Mouse (Mus musculus) retina, embryonic 14.5 days (tissue): Measurements from ENCODE around the gene Cox6b2.
"Not testable (repeated sequence)": the region's sequence is repeated elsewhere in the genome, so short reads cannot be mapped to it uniquely, and the experiment has no call there.

Experiments used
- DNase-seq: peaks from one replicate; pipeline ENCODE4 v3.0.0-alpha.2; 2015; ENCODE audit warnings: low spot score

Cox6b2 gene

DNA sequence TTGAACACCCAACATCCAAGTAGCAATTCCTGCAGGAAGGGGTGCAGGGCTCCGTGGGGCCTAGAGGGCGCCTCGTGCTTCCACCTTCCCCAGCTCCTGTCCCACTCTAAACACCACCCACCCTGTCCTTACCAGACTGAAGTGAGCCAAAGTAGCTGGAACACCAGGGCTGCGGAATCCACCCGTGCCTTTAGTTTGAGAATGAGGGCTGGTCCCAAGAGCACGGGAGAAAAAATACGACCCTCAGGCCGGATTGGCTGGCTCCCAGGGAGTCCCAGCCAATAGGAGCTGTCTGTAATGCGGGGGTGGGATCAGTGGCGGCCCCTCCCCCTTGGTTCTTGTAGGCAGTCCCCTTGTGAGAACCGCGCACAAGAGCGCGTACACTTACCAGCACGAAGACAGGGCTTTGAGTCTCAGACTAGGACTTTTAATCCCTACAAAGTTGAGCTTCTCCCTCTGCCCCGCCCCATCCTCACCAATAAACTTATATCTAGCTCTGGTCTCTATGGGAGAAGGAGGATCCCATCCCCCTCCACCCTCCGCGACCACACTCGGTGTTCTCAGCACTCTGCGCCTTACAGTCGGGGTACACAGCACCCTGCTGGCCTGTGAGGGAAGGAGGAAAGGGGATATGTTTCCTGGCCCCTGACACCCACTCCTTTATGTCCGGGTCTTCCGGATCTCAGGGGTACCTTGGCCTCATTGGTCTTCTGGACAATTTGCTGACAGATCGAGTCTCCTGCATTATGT, at the start of gene Cox6b2:
TSS of gene Cox6b2 (minus strand) at position 274 of the 750 bp plus-strand sequence.
- DNase-seq, result peak; percentile 90

DNA sequence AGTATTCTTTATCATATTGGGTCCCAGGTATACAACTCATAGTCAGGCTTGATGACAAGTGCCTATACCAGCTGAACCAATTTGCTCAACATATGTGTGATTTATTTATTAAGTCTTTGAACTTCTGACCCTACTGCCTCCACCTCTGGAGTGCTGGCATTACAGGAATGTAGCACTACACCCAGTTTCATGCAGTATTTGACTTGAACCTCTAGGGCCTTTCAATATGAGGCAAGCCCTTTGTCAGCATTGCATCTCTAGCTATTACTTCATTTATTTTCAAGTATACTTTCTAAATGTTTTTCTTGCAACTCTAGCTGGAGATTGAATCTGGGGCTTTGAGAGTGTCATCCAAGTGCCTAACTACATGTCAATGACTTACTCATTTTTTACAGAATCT, 49.4 kb upstream of the Cox6b2 start:
- no peak for DNase-seq

DNA sequence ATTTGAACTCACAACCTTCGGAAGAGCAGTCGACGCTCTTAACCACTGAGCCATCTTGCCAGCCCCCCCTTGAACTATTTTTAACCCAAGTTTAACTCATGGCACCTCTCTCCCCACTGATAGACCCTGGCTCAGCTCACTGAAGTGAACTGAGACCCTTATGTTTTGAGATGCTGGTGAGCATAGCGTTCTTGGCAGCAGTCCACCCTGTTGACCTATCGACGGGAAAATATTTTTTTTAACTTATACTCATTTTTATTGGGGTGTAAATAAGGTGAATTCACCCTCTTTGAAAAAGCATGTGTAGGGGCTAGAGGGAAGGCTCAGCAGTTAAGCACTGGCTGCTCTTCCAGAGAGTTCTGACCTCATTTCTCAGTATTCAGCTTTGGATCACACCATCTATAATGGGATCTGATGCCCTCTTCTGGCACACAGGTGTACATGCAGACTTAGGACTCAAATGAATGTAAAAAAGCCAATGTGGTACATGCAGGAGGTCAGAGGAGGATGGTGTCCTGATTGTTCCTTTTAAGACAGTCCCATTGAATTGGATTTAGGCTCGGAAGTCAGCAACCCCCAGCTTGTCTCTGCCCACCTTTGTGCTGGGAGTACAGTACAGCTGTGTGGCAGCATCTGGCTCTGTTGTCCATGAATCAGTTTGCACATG, 43.0 kb upstream of the Cox6b2 start:
- DNase-seq, result peak; percentile 70

DNA sequence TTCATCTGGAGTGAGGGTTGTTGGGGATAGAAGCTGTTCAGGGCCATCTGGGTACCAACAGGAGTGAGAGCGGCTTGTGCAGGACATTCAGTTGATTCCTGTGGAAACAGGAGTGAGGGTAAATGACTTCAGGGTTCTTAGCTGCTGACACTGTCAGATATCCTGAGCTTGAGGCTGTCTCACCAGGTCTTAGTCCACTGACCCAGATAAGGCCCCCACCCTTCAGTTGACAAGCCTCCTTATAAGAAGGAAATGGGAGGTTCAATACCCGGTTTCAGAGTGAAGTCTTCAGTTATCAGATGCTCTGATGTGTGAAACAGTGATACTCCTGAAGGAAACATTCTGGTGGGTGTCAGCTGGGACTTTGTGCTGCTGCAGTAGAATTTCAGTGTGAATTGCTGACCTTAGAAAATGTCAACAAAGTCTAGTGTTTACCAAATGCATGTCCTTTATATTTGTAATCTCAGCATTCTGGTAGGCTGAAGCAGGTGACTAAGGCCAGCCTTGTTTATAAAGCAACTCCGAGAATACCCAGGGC, 41.8 kb upstream of the Cox6b2 start:
- no peak for DNase-seq

DNA sequence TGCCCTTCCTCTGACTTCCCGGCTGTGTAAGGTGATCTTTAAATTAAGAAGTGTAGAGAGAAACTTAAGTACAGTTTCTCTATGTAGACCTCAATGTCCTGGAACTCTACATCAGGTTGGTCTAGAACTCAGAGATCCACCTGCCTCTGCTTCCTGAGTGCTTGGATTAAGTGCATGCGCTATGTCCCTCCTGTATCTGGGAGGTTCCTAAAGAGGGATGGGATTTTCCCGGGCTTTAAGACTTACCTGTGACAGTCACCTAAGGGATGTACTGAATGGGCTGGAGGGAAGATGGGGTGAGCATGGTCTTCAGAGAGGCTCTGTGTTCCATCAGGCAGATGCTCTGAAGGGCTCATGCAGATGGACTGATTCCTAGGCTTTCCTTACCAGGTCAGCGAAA, 40.8 kb upstream of the Cox6b2 start:
- no peak for DNase-seq

DNA sequence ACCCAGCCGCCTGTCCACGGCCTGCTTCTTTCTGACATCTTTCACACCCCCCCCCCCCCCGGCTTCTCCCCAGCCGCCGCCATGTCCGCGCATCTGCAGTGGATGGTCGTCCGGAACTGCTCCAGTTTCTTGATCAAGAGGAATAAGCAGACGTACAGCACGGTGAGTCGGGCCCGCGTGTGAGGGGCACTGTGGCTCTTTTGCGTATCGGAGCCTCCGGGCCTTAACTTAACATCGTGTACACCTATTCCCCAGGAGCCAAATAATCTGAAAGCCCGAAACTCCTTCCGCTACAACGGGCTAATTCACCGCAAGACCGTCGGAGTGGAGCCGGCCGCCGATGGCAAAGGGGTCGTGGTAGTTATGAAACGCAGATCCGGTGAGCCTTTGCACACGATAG, 40.4 kb upstream of the Cox6b2 start:
- not testable (repeated sequence) for DNase-seq

DNA sequence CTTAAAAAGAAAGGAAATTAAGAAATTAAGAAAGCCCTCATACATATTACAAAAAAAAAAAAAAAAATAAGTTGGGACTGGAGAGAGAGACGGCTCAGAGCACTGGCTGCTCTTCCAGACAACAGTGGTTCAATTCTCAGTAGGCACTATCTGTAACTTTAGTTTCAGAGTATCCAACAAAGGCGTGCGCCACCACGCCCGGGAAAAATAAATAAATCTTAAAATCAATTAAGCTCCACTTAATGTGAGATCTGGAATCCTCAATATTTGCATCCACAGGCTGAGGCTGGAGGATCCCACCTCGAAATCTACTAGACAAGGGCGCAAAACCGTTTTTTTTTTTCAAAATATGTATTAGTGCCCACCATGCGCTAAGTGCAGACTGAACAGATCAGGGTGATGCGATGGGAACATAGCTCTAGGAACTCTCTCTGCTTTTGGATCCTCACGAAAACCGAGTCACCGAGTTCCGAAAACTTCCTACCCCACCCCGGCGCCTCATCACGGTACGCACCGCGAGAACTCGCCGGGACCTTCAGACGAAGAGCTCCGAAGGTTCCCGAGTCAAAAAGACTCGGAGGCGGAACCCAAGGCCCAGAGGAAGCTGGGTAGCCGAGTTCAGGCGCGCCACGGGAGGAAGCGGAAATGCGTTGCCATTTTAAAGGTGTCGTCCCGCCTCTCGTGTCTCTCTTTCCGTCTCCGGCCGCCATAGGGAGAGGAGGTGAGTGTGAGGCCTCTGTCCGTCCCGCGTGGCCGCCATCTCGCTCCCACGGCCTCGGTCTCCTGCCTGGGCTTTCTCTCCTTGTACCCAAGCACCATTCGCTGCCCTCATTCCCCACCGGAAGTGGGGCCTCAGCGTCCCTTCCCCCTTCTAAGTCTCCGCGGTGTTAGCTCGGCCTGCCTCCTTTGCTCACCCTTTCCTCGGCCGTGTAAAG, 39.7 kb upstream of the Cox6b2 start, which contains the start of gene Rpl28:
TSS of gene Rpl28 (plus strand) at position 597 of the 935 bp plus-strand sequence.
- peak; percentile 98 for DNase-seq

DNA sequence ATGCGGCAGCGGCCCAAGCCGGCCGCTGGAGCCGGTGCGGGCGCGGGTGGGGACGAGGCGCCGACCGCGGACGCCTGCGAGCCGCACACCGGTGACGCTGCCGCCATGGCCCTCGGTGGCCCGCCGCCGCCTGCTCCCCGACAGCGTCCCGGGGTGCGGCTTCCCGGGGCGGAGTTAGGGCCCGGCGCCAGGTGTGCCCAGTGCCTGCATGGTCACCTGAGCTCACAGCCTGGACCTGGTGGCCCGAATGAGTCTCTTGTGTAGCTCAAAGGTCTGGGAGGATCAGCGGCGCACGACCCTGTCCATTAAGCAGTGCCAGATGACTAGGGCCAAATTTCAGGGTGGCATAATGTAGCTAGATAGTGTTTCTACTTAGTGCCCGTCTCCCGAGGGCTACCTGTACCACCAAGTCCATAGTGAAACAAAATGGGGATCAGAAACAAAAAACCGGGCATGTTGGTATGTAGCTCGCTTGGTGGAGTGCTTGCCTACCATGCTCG, 36.6 kb upstream of the Cox6b2 start, which contains the start of gene Tmem238:
TSS of gene Tmem238 (minus strand) at position 221 of the 500 bp plus-strand sequence.
- no peak for DNase-seq

DNA sequence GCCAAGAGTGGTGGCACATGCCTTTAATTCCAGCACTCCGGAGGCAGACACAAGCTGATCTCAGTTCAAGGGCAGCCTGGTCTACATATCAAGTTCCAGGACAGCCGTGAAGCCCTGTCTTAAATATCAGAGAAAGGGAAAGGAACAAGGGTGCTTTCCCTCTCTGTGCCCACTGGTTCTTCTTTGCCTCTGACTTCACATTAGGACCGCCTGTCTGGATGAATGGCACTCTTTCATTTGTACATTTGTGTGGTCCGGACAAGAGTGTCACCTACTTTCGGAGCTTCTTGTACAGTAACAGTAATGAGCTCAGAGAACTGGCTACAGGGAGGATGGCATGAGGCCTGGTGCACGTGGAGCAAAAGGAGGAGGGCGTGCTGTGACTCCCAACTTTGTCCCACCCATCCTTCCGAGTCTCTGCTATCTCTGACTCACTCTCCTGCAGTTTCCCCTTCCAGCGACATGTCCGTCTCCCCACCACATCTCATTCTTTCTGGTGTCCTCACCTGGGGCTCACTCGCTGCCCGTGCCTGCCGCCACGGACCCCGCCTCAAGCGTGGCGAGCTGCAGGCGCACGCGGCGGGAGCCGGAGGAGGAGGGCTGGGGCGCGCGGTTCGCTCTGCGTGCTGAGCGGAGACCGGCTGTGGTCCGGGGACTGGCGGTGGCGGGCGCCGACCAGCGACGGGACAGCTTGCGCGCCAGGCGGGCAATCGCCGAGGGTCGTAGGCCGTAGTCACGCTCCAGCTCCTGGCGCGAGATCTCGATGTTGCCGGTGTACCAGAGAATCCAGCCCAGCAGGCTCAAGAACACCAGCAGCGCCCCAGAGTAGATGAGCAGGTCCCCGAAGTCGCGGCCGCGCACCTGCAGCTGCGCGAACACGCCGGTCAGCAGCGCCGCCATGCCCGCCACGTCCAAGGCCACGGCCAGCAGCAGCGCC, 35.9 kb upstream of the Cox6b2 start:
- DNase-seq, result peak; percentile 74

DNA sequence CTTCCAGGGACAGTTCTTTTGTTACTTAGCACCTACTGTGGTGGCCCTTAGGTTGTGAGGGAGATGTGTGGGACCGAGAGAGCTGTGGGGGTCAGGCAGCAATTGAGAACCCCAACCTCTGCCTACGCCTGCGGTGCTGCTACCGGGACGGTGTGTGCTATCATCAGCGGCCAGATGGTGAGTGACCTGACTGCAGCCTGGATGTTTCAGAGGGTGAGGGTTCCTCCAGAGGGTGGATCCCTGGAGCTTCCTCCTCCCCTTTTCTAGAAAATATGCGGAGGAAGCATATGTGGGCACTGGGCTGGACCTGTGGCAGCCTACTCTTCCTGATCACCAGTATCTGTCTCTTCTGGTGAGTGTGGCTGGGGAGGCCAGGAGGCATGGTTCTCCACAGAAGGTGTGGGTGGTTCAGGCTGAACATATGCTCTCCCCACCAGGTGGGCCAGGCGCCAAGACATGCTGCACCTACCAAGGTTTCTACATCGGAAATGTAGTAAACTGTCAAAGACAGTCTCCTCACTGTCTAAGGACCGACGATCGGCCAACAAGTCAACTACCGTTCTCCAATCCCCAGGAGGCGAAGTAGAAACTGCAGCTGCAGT, 30.9 kb upstream of the Cox6b2 start:
- DNase-seq, result no peak

DNA sequence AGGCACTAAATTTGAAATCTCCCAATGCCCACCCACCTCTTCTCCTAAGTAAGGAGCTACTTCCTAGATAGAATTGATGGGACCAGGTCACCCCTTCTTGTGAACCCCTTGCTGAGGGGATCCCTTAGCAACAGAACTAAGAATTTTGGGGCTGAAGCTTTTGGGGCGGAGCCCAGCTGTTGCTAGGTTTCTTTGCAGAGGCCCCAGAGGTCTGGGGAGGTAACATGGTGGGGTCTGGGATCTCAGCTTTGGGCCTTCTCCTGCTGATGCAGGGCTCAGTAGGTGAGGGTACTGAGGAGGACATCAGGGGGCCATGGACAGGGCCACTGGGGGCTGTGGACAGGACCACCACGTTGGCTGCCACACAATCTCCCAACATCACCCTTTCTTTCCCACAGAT, 29.9 kb upstream of the Cox6b2 start, which contains the start of the genes Il11 and Tmem190:
TSS of gene Il11 (minus strand) at position 101 of the 400 bp plus-strand sequence.
TSS of gene Tmem190 (plus strand) at position 179 of the 400 bp plus-strand sequence.
- no peak for DNase-seq

DNA sequence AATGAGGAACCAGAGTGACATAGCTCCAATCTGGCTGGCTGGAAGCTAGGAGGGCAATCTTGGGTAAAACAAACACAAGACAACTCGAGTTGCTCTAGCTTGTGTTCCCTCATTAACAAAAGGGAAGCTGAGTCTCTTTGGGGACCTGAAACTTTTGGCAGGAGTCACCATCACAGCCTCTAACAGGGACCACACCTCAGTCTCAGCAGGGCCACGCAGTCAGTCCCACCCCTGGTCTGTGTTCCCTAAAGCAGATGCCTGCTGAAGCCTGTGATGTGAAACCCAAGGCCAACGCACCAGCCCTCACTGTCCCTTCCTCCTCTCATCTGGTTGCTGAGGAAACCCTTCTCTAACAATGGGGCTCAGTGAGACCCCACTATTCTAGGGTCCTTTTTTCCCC, 29.2 kb upstream of the Cox6b2 start:
- DNase-seq, result no peak

DNA sequence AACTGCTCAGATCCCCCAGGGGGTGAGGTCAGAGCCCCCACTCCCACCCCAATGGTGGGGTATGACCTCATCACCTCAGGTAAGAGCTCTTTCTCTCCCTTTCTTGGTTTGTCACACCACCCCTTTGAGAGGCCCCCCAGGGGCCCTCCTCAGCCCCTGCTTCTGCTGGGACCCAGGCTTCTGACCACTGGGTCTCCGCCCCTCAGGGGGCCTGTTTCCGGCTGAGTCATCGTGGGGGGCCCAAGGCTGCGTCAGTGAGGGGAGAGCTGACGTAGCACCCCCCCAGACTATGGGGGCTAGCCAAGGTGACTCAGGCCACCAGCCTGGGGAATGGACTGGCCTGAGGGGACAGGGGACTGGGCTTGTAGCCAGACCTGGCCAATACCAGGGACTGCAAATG, 27.0 kb upstream of the Cox6b2 start:
- DNase-seq, result no peak

DNA sequence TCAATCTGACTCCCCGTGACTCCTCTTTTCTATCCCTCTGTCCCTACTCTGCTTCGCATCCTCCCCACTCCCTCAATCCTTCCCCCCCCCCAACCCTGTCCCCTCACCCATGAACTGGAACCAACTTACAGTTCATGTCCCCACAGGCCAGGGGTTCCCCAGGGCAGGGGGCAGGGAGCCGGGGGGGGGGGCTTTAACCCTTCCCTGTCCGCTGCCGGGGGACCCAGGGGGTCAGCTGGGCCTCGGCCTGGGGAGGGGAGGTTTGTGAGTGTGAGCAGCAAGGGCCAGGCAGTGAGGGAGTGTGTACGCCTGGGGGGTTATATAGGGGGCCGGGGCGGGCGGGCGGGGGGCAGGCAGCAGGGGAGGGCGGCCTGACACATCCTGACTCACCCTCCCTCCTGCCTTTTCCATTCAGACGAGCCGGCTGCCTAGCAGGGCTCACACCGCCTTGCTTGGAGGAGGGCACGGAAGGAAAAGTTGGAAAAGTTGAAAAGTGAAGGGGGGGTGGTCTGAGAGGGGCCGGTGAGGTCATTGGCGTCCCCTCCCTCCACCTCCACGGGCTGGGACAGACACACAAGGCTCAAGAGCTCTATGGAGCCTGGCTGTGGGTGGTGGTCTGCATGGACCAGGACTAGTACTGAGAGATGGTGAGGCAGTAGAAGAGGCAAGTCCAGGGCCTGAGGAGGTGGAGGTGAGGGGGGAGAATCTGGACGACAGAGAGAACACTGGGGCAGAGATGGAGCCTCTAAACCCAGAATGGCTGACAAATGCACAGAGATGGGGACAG, 25.1 kb upstream of the Cox6b2 start:
- DNase-seq, result no peak

DNA sequence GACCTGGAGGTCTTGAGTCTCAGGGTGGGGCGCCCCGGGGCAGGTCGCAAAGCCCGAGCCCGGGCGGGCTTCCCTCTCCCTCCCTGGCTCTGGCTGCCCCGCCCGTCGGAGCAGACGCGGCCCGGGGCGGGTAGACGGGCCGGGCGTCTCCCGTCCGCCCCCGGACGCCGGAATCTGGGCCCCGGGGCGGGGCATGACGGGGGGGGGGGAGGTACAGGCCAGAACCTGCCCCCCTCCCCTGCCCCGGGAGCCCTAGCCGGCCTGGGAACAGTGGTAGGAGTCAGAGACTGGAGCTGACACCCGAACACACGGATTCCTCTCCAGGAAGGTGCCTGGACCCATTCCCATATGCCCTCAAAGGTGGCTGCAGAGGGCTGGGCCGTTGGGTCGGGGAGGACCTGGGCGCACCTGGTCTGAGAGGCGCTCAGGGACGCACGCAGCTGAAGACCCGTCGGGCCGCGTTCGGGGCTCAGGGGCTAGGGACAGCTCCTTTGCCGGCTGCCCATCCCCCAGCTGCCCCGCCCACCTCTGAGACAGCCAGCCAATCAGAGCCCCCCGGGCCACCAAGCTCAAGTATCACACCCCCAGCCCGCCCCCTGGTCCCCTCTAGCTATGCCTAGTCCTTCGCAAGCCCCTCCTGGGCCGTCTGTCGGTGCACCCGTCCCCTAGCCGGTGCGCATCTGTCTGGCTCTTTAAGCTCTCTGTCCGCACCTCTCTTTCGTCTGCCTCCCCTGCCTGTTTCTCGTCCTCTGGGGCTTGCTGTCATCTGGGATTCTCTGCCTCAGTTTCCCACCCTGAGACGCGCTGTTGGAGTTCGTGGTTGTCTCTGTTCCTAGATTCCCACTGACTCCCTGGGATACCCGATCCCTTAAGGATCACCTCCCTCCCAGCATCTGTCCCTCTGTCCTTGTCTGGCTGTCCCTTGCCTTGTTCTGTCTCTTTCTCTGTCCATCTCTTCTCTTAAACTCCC, 24.3 kb upstream of the Cox6b2 start:
- DNase-seq, result peak; percentile 76

DNA sequence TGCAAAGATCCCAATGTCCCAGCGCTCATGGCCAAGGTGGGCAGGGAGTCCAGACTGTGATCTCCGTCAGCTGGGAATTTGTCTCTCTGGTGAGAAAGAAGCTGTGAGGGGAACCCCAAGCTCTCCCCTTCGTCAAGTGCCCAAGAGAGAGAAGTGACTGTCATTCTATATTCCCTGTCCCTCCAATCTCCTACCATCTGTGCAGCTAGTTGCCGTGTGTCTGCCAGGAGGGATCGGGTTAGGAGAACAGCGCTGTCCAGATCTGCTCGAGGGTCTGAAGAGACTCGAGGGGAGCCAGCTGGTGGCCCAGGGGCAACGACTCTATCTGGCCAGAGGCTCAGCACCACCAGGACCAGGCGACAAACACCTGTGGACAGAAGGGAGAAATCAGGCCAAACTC, 23.2 kb upstream of the Cox6b2 start:
- DNase-seq, result no peak

DNA sequence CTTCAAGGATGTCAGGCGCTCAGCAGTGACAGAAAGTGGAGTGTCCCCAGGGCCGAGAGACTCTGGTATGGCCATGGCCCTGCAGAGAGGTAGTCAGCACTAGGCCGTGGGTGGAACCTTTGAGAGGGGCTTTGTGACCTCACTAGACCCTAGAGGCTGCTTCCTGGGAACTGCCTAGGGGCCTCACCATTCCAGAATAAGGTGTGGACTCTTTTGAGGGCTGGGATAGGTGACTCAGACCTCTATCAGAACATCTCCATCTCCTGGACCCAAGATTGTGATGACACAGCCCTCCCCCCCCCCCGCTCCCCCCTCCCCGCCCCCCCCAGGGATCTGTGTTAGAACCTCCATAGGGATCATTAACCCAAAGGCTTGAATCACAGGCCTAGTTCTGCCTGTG, 18.3 kb upstream of the Cox6b2 start, which contains the start of gene Fam71e2:
TSS of gene Fam71e2 (minus strand) at position 101 of the 400 bp plus-strand sequence.
- DNase-seq, result no peak
